Mouse (Mus musculus) ovary, adult 2 months (tissue): ENCODE results near the gene Rsc1a1. TPM values are rescaled to one million over a fixed set of nuclear protein-coding genes. Genes with fewer than 3 reads are reported as not detected.

Source experiments
- polyA plus RNA-seq: library from polyadenylated mRNA; depleted of rRNA; stranded (reverse); fragments of >200 nt; gene quantifications from 2 replicates; pipeline ENCODE4 v1.2.3, GENCODE M21; 2012; rRNA removed

Rsc1a1 gene
- polyA plus RNA-seq = 10.4 and 14.6 TPM in 2 replicates

DNA sequence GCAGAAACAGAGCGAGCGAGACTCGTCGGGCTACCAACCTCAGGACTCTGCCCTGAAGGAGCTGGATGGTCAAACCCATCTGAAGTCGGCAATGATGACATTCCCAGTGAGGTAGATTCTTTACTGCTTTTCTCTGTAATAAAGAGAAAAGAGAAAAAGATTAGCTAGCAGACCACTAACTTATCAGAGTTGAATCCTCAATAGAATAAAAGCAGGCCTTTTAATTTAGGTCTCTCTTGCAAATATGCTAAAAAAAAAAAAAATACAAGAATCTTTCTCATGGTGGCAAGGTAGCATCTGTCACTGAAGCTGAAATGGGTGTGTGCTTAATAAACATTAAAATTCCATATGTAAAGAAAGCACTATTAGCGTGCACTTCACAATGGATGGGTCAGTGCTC is at the start of gene Rsc1a1:
TSS of gene Rsc1a1 (minus strand) at position 101 of the 400 bp plus-strand sequence.

DNA sequence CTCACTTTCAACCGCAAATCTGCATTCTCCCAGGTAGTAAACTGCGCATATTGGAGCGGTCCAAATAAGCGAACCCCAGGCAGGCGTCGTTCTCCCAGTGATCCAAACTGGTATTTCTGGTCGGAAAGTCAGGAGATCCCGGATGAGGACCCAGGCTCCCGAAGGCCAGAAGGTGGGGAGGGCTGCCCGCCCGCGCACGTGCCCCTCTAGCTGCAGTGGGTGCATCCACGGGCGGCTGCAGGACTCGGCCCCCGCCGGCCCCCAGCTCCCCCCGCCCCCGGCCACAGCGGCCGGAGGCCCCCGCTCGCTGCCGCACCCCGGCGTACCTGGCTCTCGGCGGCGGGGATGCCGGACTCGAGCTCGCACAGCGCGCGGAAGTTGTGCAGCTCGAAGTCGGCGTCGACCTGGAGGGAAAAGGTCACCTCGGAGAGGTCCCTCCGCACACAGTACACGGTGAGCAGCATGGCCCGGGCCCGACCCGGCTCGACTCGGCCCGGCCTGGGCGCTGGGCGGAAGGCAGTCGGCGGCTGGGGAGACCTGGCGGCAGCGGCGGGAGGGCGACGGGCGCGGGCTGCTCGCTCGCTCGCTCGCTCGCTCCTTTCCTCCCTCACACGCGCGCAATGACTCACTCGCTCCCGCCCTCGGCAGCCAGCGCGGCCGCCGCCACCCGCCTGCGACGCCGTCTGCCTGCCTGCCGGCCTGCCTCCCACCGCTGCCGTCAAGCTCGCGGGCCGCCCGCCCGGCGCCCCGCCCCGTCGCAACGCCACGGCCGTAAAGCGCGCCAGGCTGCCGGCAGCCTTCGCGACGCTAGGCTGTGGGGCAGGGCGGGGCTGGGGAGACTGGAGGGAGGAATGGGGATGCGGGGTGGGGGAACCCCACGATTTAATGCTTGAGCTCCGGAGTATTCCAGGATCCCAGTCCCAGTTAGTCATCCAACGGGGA is 37.6 kb upstream of the Rsc1a1 start, which contains the start of gene Ddi2:
TSS of gene Ddi2 (minus strand) at position 689 of the 942 bp plus-strand sequence.

DNA sequence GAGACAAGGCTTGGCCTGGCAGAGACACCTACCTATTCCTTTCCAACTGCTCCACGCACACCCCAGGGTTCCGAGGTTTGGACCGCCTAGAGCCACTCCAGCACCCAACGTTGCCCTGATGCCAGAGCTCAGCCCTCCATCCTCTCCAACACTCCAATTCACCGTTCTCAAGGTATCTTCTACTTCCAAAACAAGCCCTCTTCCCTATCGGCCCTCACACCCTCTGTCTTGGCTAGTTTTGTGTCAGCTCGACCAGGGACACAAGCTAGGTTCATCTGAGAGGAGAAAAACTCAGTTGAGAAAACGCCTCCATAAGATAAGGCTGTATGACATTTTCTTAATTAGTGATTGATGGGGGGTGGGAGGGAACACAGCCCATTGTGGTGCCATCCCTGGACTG is 20.6 kb downstream of the Rsc1a1 start, which contains the start of gene Plekhm2:
TSS of gene Plekhm2 (minus strand) at position 101 of the 400 bp plus-strand sequence.

Other genes with a start within 250 kb of the Rsc1a1 start
- gene Srarp, start 249.5 kb downstream of the Rsc1a1 start, polyA plus RNA-seq = 1.9 and 2.3 TPM in 2 replicates
- gene Zbtb17, start 240.9 kb downstream of the Rsc1a1 start, polyA plus RNA-seq = 61.4 and 64.3 TPM in 2 replicates
- gene Spen, start 147.0 kb downstream of the Rsc1a1 start, polyA plus RNA-seq = 21.1 and 26.2 TPM in 2 replicates
- gene Fblim1, start 79.5 kb downstream of the Rsc1a1 start, polyA plus RNA-seq = 38.7 and 43.2 TPM in 2 replicates
- gene Tmem82, start 67.0 kb downstream of the Rsc1a1 start, polyA plus RNA-seq = 2.5 and 2.9 TPM in 2 replicates
- gene Slc25a34, start 61.8 kb downstream of the Rsc1a1 start, polyA plus RNA-seq = 5.1 and 5.5 TPM in 2 replicates
- 69.2 and 81.9 TPM in 2 replicates for gene Plekhm2, start 20.7 kb downstream of the Rsc1a1 start, polyA plus RNA-seq
- 23.6 and 28.8 TPM in 2 replicates for gene Ddi2, start 37.8 kb upstream of the Rsc1a1 start, polyA plus RNA-seq
- 0.53 and 0.86 TPM in 2 replicates for gene Agmat, start 61.1 kb upstream of the Rsc1a1 start, polyA plus RNA-seq
- 14.0 and 14.9 TPM in 2 replicates for gene Dnajc16, start 105.3 kb upstream of the Rsc1a1 start, polyA plus RNA-seq
- 31.5 and 38.1 TPM in 2 replicates for gene Casp9, start 108.0 kb upstream of the Rsc1a1 start, polyA plus RNA-seq
- gene Cela2a, start 140.6 kb upstream of the Rsc1a1 start, polyA plus RNA-seq = 6.7 and 13.2 TPM in 2 replicates
- gene Ctrc, start 160.8 kb upstream of the Rsc1a1 start, polyA plus RNA-seq = 0.29 and 0.70 TPM in 2 replicates
- 83.2 and 92.9 TPM in 2 replicates for gene Efhd2, start 189.3 kb upstream of the Rsc1a1 start, polyA plus RNA-seq